Mouse (Mus musculus) right cerebral cortex, adult 18-20 months (tissue): ENCODE data around the gene Ifit2.

Experiments
- DNase-seq: peaks from one replicate; pipeline ENCODE4 v3.0.0; 2022; ENCODE audit warnings: mixed read lengths

The Ifit2 gene

DNA sequence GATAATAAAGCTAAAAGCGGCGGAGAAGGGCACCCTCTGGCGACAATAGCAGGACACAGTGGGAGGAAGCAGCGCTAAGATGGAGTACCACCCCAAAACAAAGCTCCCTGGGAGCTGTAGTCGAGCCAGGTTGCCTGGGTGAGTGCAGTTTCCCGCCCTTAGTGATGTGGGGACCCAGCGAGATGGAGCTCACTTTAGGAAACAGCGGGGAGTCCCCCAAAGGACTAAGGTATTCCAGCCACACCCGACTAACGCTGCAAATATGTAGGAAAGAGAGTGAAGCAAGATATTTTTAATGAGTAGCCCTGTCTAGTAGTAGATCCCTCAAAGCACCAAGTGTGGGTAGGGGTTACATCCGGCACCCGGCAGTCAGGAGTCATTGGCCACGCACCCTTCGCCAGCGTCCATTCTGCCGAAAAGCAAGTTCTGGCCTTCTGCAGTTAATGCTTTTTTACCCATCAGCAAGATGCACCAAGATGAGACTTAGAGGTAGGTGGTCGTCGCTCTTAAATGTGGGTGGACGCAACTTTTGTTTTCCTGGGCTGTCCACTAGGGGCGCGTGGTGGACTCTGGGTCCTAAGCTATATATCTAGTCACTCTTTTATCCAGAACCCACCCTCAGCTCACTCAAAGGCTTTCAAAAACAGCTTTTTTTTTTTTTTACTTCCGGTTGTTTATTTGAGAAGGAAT lies at the start of gene Ifit2:
Ifit2 (plus strand) TSS at position 161 of the 690 bp plus-strand sequence.
- DNase-seq: peak; percentile 77

DNA sequence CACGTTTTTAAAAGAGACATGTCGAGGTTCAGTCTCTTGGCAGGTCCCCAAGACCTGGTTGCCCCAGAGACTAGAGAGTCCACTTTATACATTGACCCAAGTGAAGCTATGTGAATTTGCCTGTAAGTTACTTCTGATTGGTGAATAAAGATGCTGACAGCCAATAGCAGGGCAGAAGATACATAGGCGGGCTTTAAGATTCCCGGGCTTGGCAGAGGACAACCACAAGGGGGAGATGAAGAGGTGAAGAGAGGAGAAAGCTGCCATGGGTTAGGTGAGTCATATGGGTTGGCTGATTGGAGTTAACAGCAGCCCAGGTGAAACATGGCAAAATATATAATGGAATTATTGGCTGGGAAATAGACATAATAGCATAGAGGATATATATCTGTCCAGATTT lies 49.7 kb upstream of the Ifit2 start:
- peak; percentile 67 for DNase-seq

DNA sequence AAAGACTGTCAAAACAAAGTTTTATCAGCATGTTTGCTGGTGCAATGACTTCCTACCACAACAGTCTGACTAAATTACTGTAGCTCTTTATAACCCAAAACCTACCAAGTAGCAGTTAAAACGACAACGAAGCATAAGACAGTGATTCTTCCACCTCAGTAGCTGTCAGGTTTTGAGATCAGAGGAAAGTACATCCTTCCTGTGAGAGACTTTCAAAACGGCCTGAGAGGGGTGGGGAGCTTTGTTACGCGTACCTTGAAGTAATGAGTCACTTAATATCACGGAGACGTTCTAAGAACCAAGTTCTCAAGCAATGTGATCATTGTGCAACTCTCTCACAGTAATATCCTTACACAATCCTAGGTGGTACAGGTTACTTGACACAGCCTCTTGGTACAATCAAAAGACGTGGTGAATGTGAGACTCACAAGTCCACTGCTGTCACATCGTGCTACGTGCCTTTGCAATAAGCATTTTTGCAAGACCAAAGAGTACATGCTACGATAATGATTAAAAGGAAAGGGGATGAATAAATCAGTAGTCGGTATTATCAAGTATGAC lies 45.3 kb upstream of the Ifit2 start:
- DNase-seq: no peak

DNA sequence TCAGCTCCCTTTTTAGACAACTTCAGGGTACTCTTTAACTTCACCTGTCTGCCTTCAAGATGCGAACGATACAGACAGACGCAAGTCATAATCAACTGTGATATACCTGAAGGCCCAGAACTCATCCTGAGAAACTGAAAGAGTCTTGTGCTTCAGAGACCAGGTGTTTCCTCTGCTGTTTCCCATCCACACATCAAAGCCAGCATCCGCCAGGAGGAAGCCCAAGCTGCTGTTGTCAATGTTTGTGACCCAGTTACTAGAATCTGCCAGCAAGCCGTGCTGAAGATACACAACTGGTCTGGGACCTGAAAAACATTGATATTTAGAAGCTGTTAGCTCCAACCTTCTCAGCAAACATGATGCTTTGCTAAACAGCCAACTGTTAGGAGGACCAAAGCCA lies 39.8 kb upstream of the Ifit2 start:
- no peak for DNase-seq

DNA sequence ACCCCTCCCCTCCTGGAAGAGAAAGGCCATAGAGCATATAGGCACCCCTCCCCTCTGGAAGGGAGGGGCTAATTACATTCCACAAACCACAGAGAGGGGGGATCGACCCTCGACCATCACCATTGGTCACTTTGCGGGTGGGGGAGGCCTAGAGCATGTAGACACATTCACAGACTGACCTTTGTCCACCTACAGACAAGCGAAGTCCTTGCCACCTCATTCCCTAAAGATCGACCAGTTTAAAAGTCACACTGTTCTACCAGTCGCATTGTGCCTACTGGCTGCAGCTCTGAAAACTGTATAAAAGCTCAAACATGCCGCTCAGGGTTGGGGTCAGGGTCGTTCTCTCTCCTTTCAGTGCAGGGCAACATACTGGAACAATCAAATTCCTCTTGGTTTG lies 39.0 kb upstream of the Ifit2 start:
- DNase-seq: no peak

DNA sequence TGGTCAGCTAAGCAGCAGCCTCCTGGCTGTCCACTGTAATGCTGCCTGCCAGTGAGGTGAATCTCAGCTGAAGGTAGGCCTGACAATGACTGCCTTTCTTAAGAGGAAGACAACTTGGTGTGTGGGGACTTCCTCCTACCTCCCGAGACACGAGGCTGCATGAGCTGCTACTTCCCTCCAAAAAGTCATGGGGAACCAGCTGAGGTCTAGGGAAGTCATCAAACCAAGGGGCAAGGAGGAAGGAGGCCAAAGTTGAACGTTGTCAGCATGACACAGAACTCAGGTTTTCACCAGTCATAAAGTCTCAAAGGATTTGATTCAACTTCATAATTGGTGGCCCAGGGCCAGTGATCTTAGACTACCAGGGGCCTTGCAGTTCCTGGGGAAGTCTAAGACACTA lies 34.8 kb upstream of the Ifit2 start:
- DNase-seq: no peak

DNA sequence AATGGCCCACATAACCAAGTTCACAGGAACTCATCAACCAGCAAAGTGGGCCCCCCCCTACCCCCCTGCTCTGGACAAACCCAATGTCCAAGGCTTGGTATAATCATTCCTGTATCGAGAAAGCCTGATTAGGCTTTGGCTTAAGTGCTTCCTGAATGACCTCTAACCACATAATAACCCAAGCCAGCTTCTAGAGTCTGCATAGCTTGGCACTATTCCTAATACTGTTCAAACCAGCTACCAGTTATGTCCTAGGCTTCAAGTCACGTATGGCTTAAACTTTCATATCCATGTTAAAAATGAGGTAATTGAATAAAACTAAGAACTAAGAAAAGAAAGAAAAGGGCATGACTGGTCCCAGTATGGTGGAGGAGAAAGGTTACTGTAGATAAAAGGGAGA lies 34.1 kb upstream of the Ifit2 start:
- no peak for DNase-seq

DNA sequence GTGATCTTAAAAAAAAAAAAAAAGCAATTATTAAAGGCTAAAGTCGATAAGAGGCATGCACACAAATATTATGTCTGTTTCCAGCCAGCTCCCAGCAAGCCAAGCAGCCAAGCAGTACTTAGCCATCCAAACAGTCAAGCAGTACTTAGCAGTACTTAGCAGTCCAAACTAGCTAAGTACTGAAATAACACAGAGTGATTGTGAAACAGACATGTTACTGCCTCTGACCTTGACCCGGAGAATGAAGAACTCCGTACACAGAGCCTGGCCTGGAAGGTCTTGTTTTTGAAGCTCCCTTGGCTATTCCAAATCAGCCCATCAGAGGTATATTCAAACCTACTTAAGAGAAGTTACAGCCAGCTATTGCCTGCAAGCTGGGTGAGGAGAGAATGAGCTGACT lies 33.3 kb upstream of the Ifit2 start:
- DNase-seq: no peak

DNA sequence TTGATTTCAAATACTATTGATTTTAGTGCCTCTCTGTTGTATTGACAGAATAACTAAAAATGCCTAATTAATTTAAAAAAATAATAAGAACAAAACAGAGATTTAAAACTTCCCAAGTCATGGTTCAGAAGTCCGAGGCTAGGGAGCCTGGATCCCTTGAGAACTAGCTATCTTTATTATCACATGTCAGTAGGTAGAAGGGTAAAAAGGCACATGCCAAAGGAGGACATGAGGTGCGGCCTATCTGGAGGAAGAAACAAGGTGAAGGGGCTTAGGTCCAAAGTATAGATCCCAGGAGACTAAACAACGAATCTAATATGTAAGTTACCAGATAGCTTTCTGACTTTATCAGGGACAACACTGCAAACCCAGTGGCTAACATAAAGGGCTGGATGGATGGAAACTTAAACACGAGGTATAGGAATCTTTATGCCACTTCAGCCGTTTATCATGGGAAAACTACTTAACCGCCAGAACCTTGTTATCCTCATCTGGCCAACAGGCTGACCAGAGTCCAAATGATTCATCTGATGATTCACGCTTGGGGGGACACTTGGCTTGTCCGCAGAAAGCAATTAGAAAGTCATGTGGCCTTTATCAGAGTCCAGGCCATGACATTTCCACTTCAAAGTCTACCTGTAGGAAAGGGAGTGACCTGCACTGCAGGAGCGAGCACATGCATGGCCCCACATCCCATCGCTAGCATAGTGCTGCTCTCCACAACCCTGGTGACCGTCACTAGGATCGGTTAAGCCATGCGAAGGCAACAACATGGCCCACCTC lies 32.5 kb upstream of the Ifit2 start:
- no peak for DNase-seq

DNA sequence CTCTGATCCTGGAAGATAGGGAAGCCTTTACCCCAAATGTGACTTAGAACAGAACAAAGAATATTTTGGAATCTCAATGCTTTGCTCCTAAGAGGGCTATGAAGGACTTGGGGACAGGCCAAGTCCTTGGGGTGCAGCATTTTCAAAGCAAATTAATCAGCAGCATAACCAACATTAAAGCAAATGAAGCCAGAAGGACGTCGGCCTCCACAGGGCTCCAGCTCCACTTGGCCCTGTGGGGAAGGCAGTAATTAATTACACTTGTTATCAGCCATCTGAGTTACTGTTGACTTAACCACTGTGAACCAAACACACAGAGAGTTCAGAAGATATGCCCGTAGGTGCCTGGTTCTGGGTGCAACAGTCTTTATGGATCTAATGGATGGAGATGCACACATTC lies 31.7 kb upstream of the Ifit2 start:
- DNase-seq: no peak

DNA sequence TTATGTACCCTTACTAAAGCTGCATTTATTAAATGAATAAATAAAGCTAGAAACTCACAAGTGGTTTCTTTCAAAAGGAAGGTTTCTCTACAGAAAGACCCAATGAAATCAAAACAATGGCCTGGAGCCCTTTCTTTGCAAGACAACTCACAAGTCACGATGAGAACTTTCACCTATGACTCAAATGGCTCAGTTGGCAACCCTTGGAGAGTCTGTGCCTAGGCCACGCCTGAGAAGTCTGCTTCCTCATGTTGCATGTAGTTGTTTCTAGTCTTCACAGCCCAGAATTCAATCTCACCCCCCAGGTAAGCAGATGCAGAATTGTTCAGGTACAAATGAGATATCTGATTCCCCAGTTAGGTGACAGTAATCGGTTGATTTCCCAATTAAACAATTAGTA lies 30.8 kb upstream of the Ifit2 start:
- no peak for DNase-seq

DNA sequence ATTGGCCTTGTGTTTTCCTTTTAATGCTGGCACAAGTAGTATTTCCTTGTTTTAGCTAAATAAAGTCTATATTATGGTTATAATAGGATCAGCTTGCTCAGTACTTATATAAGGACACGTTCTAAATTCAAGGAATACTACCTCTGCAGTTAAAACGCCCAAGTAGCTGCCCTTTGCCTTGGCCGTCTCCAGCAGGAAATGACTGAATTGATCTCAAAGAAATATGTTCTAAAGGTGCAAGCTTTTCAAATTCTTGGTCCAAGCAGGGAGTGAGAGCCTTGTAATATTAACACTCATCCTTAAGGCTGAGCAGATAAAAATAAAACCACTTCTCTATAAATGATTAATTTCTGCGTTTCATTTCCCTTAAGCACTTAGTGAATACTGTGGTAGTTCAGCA lies 30.4 kb upstream of the Ifit2 start:
- DNase-seq: no peak

DNA sequence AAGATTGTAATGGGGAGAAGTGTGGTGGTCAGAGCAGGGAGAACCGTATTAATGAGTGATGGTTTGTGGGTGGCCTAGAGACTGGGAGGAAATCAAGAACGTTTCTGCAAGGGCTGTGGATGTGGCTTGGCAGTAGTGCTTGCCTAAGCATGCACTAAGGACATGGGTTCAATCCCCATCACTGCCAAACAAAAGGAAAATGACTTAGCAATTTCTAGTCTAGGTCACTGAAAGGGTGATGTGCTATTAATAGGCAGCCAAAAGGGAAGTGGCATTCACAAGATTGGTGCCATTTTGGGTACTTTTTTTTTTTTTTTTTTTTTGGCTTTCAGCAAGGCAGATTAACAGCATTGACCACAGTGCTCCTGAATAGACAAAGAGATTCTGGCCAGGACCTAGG lies 29.1 kb upstream of the Ifit2 start:
- no peak for DNase-seq

DNA sequence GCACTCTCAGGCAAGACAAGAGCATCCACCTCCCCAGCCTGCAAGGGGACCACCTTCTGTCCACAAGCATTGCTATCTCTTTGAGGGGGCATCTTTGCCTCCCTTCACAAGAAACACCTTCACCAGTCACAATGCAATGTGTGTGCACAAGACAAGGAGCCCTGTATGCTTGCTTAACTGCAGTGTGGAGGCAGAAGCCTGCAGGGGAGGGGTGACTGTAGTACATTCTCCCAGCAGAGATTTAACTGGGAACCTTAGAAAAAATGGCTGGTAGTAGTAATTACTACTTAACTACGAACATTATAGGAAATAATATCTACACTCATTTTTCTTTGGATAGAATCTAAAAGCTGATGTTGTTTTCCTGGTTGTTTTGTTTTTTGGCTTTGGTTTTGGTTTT lies 28.5 kb upstream of the Ifit2 start:
- no peak for DNase-seq

DNA sequence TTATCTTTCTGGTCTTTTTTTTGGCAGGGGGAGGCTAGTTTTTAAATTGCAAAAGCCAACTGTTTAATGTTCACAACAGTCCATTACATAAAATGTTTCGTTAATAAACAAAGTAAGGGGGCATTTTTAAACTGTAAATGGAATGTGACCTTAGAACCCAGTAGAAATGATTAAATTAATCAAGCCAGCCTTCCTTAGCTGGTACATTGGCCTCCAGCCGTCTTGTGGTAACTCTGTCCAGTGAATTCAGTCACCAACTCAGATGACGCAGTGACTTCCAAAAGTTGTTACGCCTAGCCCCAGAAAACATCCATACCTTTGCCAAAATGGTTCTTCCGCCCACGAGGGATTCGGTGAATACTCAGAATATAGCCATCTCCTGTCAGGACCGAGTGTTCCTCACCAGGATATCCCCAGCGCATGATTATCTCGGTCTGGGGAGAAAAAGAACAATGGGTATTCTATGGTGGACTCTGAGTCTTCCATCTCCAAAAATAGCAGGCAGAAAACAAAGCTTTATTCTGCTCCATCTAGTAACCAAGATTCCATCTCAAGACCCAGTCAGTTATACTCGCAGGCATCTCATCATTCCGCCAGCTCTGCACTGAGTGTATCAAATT lies 27.3 kb upstream of the Ifit2 start:
- no peak for DNase-seq

DNA sequence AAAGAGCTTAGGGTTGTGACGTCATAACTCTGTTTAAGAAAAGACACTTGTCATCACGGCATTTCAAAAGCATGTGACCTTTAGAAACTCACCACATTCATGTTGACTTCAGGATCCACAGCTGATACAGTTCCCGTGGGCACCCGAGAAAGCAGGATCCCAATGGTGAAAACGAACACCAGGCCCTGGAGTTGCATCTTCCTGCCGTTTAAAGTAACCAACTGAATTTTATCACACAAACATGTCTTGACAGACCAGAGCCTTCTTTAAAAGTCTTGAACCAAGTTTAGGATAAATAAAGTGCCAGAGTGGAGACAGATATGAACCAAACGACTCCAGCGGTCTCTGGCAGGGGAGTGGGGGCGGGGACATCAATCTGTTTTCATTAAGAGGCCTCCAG lies 25.8 kb upstream of the Ifit2 start:
- DNase-seq: no peak

DNA sequence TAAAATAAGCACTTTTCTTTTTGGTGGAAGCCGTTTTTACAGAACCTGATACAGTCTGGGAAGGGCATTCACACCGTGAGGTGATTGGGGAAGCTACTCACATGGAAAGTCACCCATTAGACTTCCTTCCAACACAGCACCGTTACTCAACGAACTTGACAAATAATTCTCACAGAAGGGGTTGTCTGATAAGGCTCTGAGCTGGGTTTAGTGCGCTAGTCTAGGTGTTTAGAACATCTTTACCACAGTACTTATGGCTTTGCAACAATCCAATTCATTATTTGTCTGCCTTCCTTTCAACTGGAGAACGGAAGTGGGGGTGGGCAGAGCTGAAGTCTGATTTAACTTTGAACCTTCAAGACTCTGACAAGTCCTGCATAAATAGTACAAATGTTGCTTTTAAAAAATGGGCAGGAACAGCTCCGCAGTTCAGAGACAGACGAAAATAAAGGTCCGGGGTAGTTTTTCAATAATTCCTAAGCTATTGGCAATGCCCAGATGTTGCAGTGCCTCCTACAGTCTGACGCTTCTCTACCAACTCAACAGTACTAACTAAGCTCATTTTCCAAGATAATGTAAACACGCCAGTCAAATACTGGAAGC lies 24.1 kb upstream of the Ifit2 start:
- no peak for DNase-seq

DNA sequence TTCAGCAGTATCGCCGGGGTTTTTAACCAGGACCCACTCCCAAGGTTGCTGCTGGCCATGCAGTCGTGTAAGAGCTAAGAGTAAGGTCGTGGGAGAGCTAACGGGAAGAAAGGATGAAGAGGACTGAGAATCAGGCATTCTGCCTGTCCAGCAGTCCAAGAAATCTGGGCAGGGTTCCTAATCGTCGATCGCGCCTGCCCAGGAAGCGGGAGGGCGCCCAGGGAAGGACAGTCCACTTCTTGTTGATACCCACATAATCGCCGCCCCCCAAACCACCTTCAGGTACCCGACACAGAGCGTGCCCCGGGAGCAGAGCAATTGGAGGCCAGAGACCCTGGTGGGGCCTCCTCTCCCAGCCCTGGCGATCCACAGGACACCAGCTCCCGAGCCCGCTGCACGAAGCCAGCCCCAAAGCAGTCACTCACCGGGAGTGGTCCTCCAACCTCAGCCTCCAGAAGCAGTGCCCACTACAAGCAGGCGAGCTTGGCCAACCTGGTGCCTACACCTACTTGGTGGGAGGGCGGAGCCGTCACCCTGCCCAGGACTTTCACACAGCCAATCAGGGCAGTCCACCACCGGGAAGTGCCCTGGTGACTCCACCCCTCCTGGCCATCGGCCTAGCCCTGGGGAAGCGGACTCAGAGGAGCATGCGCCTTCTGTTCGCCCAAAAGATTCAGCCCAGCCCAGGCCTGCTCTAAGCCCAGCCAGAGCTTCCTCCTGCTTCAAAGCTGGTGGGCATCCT lies 23.4 kb upstream of the Ifit2 start, which contains the start of gene Lipa:
Lipa (minus strand) TSS at position 534 of the 742 bp plus-strand sequence.
- peak; percentile 96 for DNase-seq

DNA sequence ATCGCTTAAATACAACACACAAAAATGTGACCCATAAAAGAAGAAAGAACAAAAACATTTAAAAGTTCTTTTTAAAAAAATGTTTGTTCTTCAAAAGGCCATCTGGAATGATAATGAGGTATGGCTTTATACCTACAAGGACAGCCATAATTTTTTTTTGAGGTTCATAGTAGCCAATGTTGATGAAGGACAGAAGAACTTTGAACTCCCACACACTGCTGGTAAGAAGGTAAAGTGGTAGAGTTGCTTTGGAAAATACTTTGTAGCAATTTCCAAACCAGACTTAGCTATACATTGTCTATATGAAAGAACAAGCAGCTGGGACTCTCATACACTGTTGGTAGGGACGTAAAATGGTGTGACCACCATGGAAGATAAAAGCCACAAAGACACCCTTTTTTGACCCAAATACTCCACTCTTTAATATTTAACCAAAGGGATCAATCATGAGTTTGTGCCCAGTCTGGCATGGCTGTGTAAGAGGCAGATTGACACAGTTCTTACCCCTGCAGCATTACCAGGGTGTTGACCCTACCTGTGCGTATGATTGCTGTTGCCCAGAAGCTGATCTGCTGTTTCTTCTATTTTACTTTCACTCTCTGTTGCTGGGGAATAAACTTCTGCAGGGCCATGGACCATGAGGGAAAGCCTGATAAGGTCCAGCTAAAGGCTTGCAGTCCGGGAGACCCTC lies 18.3 kb upstream of the Ifit2 start:
- no peak for DNase-seq

DNA sequence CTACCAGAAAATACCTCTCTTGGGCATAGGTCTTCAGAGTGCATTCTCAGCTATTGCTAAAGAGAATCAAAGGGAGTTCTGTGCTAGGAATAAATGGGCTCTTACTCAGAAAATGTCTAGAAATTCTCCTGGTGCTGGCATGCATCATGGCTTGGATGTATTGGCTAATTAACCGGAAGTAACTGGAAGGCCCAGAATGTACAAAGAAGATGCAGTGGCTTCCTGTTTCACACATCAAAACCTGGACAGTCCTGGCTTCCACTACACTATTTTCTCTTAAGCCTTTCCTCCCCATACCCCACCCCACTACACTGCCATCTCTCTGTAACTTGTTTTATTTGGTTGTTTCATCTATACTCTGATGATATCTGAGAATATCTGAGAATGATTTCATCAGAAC lies 11.1 kb upstream of the Ifit2 start:
- DNase-seq: no peak

DNA sequence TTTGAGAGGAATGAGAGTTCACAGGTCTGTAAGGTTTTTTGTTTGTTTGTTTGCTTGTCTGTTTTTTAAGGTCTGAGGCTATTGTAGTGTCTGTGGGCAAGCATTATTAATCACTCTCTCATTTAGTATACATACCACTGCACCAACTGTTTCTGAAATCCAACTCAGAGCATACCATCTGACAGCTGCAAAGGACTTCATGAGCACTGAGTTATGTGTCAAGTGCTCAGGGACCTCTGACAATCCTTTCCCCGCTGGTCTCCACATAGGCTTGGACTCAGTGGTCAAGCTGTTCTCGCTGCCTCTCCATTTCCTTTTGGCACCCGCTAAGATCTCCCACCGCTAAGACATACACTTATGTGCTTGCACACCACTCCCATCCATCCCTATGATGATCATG lies 4.3 kb upstream of the Ifit2 start:
- no peak for DNase-seq

DNA sequence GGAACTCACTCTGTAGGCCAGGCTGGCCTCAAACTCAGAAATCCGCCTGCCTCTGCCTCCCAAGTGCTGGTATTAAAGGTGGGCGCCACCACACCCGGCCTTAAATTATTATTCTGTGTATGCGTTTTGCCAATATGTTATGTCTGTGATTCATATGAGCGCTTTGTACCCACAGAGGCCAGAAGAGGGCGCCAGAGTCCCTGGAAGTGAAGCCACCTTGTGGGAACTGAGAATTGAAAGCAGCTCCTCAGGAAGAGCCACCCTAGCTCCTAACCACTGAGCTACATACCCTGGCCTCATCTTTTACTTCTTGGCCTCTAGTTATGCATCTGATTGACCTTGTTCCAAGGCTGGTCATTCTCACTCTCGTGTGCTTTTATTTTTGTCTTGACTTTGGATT lies 2.5 kb upstream of the Ifit2 start:
- peak; percentile 66 for DNase-seq
